Mouse (Mus musculus) kidney, embryonic 14.5 days (tissue): ENCODE results near the gene Fut2. TPM values are rescaled to one million over a fixed set of nuclear protein-coding genes. Genes with fewer than 3 reads are reported as not detected.
"Not testable (repeated sequence)": the region's sequence is repeated elsewhere in the genome, so short reads cannot be mapped to it uniquely, and the experiment has no call there.

ENCODE experiments used
- ATAC-seq: fragments of 200-750 bp; cut with Nextera tagmentation; 2 replicates; pipeline ENCODE4 v1.8.0; 2017; ENCODE audit warnings: moderate number of reproducible peaks, mild to moderate bottlenecking, moderate TSS enrichment, moderate library complexity; ENCODE audit not compliant: low FRiP score, low TSS enrichment
- H3K27ac ChIP-seq: fragments of 300-500 bp; sonication (generic); 2 replicates; pipeline ENCODE4 v1.5.1; 2014; ENCODE audit warnings: low read depth, mild to moderate bottlenecking, low read length, moderate library complexity, mixed read lengths
- H3K27me3 ChIP-seq: fragments of 300-500 bp; sonication (generic); 2 replicates; pipeline ENCODE4 v1.6.1; 2014; ENCODE audit warnings: mild to moderate bottlenecking, low read length; ENCODE audit not compliant: control insufficient read depth, insufficient read depth
- H3K36me3 ChIP-seq: fragments of 300-500 bp; sonication (generic); 2 replicates; pipeline ENCODE4 v1.6.1; 2014; ENCODE audit warnings: low read length, mixed read lengths; ENCODE audit not compliant: control insufficient read depth, insufficient read depth
- H3K4me1 ChIP-seq: fragments of 300-500 bp; sonication (generic); 2 replicates; pipeline ENCODE4 v1.6.1; 2014; ENCODE audit warnings: low read length, mixed read lengths; ENCODE audit not compliant: control insufficient read depth, insufficient read depth
- H3K4me2 ChIP-seq: fragments of 300-500 bp; sonication (generic); replicated peaks from 2 replicates; pipeline ENCODE4 v1.6.1; 2014; ENCODE audit warnings: low read depth, mild to moderate bottlenecking, low read length
- H3K4me3 ChIP-seq: fragments of 300-500 bp; sonication (generic); 2 replicates; pipeline ENCODE4 v1.5.1; 2014; ENCODE audit warnings: mild to moderate bottlenecking, low read length
- H3K9ac ChIP-seq: fragments of 300-500 bp; sonication (generic); 2 replicates; pipeline ENCODE4 v1.6.1; 2014; ENCODE audit warnings: low read depth, mild to moderate bottlenecking, low read length, moderate library complexity
- H3K9me3 ChIP-seq: fragments of 300-500 bp; sonication (generic); 2 replicates; pipeline ENCODE4 v1.6.1; 2016; ENCODE audit warnings: low read length; ENCODE audit not compliant: control insufficient read depth
- WGBS: fragments of 180-500 bp; shearing (Covaris S2); extraction: QIAGEN DNeasy Blood & Tissue Kit; methylation state at CpG from one replicate; pipeline ENCODE4 v1.1.7; 2014; 5-methylcytosine and 5-hydroxymethylcytosine counted together
- polyA plus RNA-seq: library from polyadenylated mRNA; unstranded; fragments of >200 nt; fragmentation: Nextera tagmentation; extraction: Ambion mirVana; gene quantifications from 2 replicates; pipeline ENCODE4 v1.2.1, GENCODE M21; 2014

Fut2 gene
- polyA plus RNA-seq, 1 experiment from 2014 or later: 0.26 TPM

GRCm38 (mm10) chr7:45661702-45662101 is 4.5 kb downstream of the Fut2 start:
- 93% methylated on average over 6 of the region's 6 CpGs for WGBS
- not testable (repeated sequence) for H3K27ac ChIP-seq, H3K27me3 ChIP-seq, H3K36me3 ChIP-seq, ATAC-seq, H3K4me3 ChIP-seq, H3K9ac ChIP-seq, H3K4me2 ChIP-seq, H3K9me3 ChIP-seq
- peaks cover 17% of the 10 kb centered on the region; the same call in 1 of the 2 replicates for H3K4me1 ChIP-seq

- WGBS: 69% methylated on average over 11 of the region's 11 CpGs
- H3K9ac ChIP-seq: no peak overlapping the region
Observed at GRCm38 (mm10) chr7:45660746-45661478, 5.3 kb downstream of the Fut2 start.

GRCm38 (mm10) chr7:45654424-45655047 is 11.7 kb downstream of the Fut2 start:
- H3K9me3 ChIP-seq: no peaks in the 10 kb centered on the region
- peak overlapping the region; percentile 18; the same call in 1 of the 2 replicates for H3K4me2 ChIP-seq
- H3K27ac ChIP-seq: no peak overlapping the region
- H3K4me1 ChIP-seq: no peaks in the 10 kb centered on the region
- no peak overlapping the region for H3K4me3 ChIP-seq
- H3K9ac ChIP-seq: no peak overlapping the region
- no peaks in the 10 kb centered on the region for H3K27me3 ChIP-seq
- WGBS: 41% methylated on average over 17 of the region's 17 CpGs
- no peaks in the 10 kb centered on the region for H3K36me3 ChIP-seq
- no peak for ATAC-seq

More at GRCm38 (mm10) chr7:45660746-45661478, 5.3 kb downstream of the Fut2 start:
- H3K36me3 ChIP-seq: no peaks in the 10 kb centered on the region
- no peak overlapping the region for H3K4me2 ChIP-seq
- no peaks in the 10 kb centered on the region for H3K9me3 ChIP-seq
- H3K4me1 ChIP-seq: peaks cover 17% of the 10 kb centered on the region; the same call in 1 of the 2 replicates
- no peaks in the 10 kb centered on the region for H3K27me3 ChIP-seq
- no peak overlapping the region for H3K27ac ChIP-seq
- ATAC-seq: no peak
- H3K4me3 ChIP-seq: no peak overlapping the region

- H3K36me3 ChIP-seq, H3K4me1 ChIP-seq, H3K9ac ChIP-seq, H3K4me2 ChIP-seq, H3K27me3 ChIP-seq, ATAC-seq, H3K27ac ChIP-seq, H3K9me3 ChIP-seq, H3K4me3 ChIP-seq: not testable (repeated sequence)
- WGBS: 96% methylated on average over 18 of the region's 20 CpGs
Observed at GRCm38 (mm10) chr7:45650484-45650883, 15.7 kb downstream of the Fut2 start.

- H3K36me3 ChIP-seq: no peaks in the 10 kb centered on the region
- H3K27me3 ChIP-seq: no peaks in the 10 kb centered on the region
- no peak for ATAC-seq
- no peak overlapping the region for H3K4me3 ChIP-seq
- H3K9ac ChIP-seq: no peak overlapping the region
- H3K27ac ChIP-seq: no peak overlapping the region
- H3K4me2 ChIP-seq: no peak overlapping the region
- H3K4me1 ChIP-seq: peaks cover 7% of the 10 kb centered on the region; the same call in 1 of the 2 replicates
- no peaks in the 10 kb centered on the region for H3K9me3 ChIP-seq
- 76% methylated on average over 8 of the region's 8 CpGs for WGBS
Observed at GRCm38 (mm10) chr7:45649351-45649750, 16.8 kb downstream of the Fut2 start.

GRCm38 (mm10) chr7:45646671-45647070 is 19.5 kb downstream of the Fut2 start:
- Histone ChIP-seq H3K36me3 (no peaks in the 10 kb centered on the region), H3K27me3 (no peaks in the 10 kb centered on the region), H3K27ac (no peak overlapping the region), H3K4me3 (no peak overlapping the region), H3K9ac (no peak overlapping the region), H3K4me1 (peaks cover 24% of the 10 kb centered on the region), H3K9me3 (no peaks in the 10 kb centered on the region), H3K4me2 (no peak overlapping the region)
- no peak for ATAC-seq
- 63% methylated on average over 4 of the region's 4 CpGs for whole genome bisulfite sequencing

GRCm38 (mm10) chr7:45645591-45645971 is 20.6 kb downstream of the Fut2 start:
- Histone ChIP-seq H3K9me3 (no peaks in the 10 kb centered on the region), H3K27me3 (no peaks in the 10 kb centered on the region), H3K4me1 (peaks cover 33% of the 10 kb centered on the region), H3K36me3 (no peaks in the 10 kb centered on the region), H3K27ac (no peak overlapping the region), H3K9ac (no peak overlapping the region), H3K4me2 (no peak overlapping the region), H3K4me3 (no peak overlapping the region)
- ATAC-seq: no peak
- WGBS: 86% methylated on average over 7 of the region's 7 CpGs

- no peaks in the 10 kb centered on the region for H3K27me3 ChIP-seq
- H3K4me1 ChIP-seq: peaks cover 38% of the 10 kb centered on the region
- ATAC-seq: no peak
- 67% methylated on average over 6 of the region's 6 CpGs for WGBS
- no peak overlapping the region for H3K9ac ChIP-seq
- 0 out of 2 replicates have a peak overlapping the region, but pooled peaks have one; percentile 85 for H3K27ac ChIP-seq
- no peaks in the 10 kb centered on the region for H3K9me3 ChIP-seq
- no peaks in the 10 kb centered on the region for H3K36me3 ChIP-seq
- no peak overlapping the region; the same call in 1 of the 2 replicates for H3K4me3 ChIP-seq
- H3K4me2 ChIP-seq: peak overlapping the region; percentile 74; the same call in 1 of the 2 replicates
Observed at GRCm38 (mm10) chr7:45644872-45645590, 21.2 kb downstream of the Fut2 start.
